Mouse (Mus musculus) forebrain, embryonic 11.5 days (tissue): ENCODE measurements around the gene Ube2v1. TPM values are rescaled to one million over a fixed set of nuclear protein-coding genes. Genes with fewer than 3 reads are reported as not detected.

Experiments used
- ATAC-seq: fragments of 200-750 bp; cut with Nextera tagmentation; replicated peaks from 2 replicates; pipeline ENCODE4 v1.8.0; 2017; ENCODE audit warnings: moderate TSS enrichment; ENCODE audit not compliant: low FRiP score
- DNase-seq: peaks from one replicate; pipeline ENCODE4 v3.0.0-alpha.2; 2017; ENCODE audit warnings: low spot score
- H3K27ac ChIP-seq: fragments of 300-500 bp; sonication (generic); 2 replicates; pipeline ENCODE4 v1.5.1; 2014; ENCODE audit warnings: low read depth, low read length
- H3K27me3 ChIP-seq: fragments of 300-500 bp; sonication (generic); 2 replicates; pipeline ENCODE4 v1.6.1; 2014; ENCODE audit warnings: mild to moderate bottlenecking, low read length, mixed read lengths; ENCODE audit not compliant: control insufficient read depth, insufficient read depth
- H3K36me3 ChIP-seq: fragments of 300-500 bp; sonication (generic); 2 replicates; pipeline ENCODE4 v1.6.1; 2014; ENCODE audit warnings: mild to moderate bottlenecking, low read length, moderate library complexity, mixed read lengths; ENCODE audit not compliant: control insufficient read depth, insufficient read depth
- H3K4me1 ChIP-seq: fragments of 300-500 bp; sonication (generic); replicated peaks from 2 replicates; pipeline ENCODE4 v1.6.1; 2014; ENCODE audit warnings: low read length, mixed read lengths; ENCODE audit not compliant: control insufficient read depth, insufficient read depth
- H3K4me2 ChIP-seq: fragments of 300-500 bp; sonication (generic); 2 replicates; pipeline ENCODE4 v1.6.1; 2014; ENCODE audit warnings: low read depth, mild to moderate bottlenecking, low read length, moderate library complexity, mixed read lengths; ENCODE audit not compliant: severe bottlenecking
- H3K4me3 ChIP-seq: fragments of 300-500 bp; sonication (generic); 2 replicates; pipeline ENCODE4 v1.5.1; 2014; ENCODE audit warnings: low read depth, low read length
- H3K9ac ChIP-seq: fragments of 300-500 bp; sonication (generic); 2 replicates; pipeline ENCODE4 v1.6.1; 2014; ENCODE audit warnings: low read length
- H3K9me3 ChIP-seq: fragments of 300-500 bp; sonication (generic); 2 replicates; pipeline ENCODE4 v1.6.1; 2016; ENCODE audit warnings: low read length, mixed read lengths; ENCODE audit not compliant: control insufficient read depth
- WGBS: fragments of 180-500 bp; shearing (Covaris S2); extraction: QIAGEN DNeasy Blood & Tissue Kit; methylation state at CpG from one replicate; pipeline ENCODE4 v1.1.7; 2014; 5-methylcytosine and 5-hydroxymethylcytosine counted together
- polyA plus RNA-seq: library from polyadenylated mRNA; unstranded; fragments of >200 nt; fragmentation: Nextera tagmentation; extraction: Ambion mirVana; gene quantifications from 2 replicates; pipeline ENCODE4 v1.2.1, GENCODE M21; 2014

The Ube2v1 gene
- polyA plus RNA-seq, 1 experiment from 2014 or later, result 333 TPM

DNA sequence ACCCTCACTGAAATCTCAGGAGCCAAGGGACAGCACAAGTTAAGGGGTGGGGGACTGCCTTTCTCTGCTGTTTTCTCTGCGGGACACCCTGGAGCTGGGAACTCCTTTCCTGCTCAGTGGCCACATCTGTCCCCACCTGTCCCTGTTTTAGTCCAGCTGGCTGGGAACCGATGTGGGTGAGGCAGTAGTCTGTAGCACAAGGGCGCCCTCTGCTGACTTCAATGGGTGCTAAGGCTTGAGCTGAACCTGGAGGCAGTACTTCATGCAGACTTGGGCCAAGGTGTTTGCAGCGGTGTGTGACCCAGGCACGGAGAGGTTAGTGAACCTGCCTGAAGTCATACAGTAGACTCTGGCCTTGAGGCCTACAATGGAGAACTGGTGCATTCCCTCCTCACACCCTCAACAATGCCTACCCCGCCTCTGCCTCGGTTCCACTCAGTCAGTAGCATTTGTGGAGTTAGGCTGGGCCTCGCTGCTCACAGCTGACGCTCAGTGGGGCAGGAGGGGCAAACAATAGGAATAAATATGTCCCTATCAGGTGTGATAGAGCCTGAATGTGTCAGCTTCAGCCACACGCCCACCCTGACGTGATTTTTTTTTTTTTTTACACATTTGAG, 26.6 kb downstream of the Ube2v1 start:
- peak; percentile 79 for ATAC-seq
- WGBS, result 27% methylated on average over 11 of the region's 11 CpGs

GRCm38 (mm10) chr2:167602978-167603377, 28.9 kb downstream of the Ube2v1 start:
- H3K4me2 ChIP-seq, result no peak overlapping the region
- WGBS, result 44% methylated on average over 5 of the region's 5 CpGs
- no peaks in the 10 kb centered on the region for H3K27me3 ChIP-seq
- no peak for ATAC-seq
- no peak overlapping the region for H3K27ac ChIP-seq
- H3K36me3 ChIP-seq, result no peaks in the 10 kb centered on the region
- H3K9me3 ChIP-seq, result no peaks in the 10 kb centered on the region
- H3K9ac ChIP-seq, result no peak overlapping the region
- 0 out of 2 replicates have a peak, but pooled peaks cover 2% of the 10 kb centered on the region for H3K4me1 ChIP-seq
- no peak for DNase-seq
- H3K4me3 ChIP-seq, result no peak overlapping the region

More for the DNA sequence above, 26.6 kb downstream of the Ube2v1 start:
- no peak overlapping the region for H3K27ac ChIP-seq
- no peaks in the 10 kb centered on the region for H3K27me3 ChIP-seq
- H3K4me3 ChIP-seq, result no peak overlapping the region
- no peaks in the 10 kb centered on the region for H3K9me3 ChIP-seq
- H3K9ac ChIP-seq, result no peak overlapping the region
- H3K36me3 ChIP-seq, result no peaks in the 10 kb centered on the region; the same call in 1 of the 2 replicates
- no peak overlapping the region for H3K4me2 ChIP-seq
- peak; percentile 93 for DNase-seq
- H3K4me1 ChIP-seq, result 0 out of 2 replicates have a peak, but pooled peaks cover 2% of the 10 kb centered on the region

DNA sequence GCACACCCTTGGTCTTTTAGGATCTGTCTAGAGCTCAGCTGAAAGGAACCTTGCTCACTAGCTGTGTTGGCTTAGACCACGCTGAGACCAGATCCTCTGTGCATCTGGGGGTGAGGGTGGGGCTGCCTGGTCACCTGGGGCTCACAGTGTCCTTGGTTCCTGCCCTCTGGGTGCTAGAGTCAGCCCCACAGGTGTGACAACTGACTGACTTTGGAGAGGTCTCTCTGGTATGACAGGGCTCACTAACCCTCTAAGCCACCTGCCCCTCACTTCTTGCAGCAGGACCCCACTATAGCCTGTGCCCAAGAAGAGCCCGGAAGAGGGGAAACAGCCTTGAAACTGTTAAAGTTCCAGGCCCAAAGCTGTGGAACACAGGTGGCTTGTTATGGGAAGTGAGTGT, 29.5 kb downstream of the Ube2v1 start:
- Histone ChIP-seq H3K4me1 (peaks cover 5% of the 10 kb centered on the region; the same call in 1 of the 2 replicates), H3K4me2 (no peak overlapping the region), H3K9ac (no peak overlapping the region), H3K27ac (no peak overlapping the region), H3K4me3 (no peak overlapping the region), H3K36me3 (no peaks in the 10 kb centered on the region), H3K9me3 (no peaks in the 10 kb centered on the region), H3K27me3 (no peaks in the 10 kb centered on the region)
- DNase-seq, result no peak
- 84% methylated on average over 2 of the region's 2 CpGs for WGBS
- ATAC-seq, result no peak

DNA sequence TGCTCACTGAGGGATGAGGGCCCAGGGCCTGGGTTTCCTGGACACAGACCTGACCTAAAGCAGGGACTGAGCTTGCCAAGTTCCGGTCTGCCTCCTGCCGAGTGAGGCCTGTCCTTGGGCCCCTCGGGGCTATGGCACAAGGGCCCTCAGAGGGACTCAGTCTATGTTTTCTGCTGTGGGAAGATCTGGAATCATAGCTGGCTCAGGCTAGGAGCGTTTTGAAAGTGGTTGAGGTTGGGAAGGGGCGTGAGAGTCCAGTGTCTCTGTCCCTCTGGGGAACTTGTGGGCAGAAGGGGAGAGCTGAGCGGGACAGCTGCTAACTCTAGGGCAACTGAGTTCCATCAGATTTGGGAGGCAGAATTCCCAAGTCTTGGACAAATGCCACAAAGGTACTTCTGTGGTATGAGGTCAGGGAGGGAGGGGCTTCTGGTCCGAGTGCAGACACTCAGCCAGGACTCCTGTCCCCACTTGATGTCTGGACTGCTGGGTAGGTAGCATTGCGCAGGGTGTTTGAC, 31.4 kb downstream of the Ube2v1 start:
- no peak overlapping the region for H3K27ac ChIP-seq
- no peak for DNase-seq
- H3K4me3 ChIP-seq, result no peak overlapping the region
- H3K9ac ChIP-seq, result no peak overlapping the region
- 82% methylated on average over 8 of the region's 8 CpGs for WGBS
- H3K4me2 ChIP-seq, result no peak overlapping the region
- H3K27me3 ChIP-seq, result no peaks in the 10 kb centered on the region
- no peaks in the 10 kb centered on the region for H3K9me3 ChIP-seq
- no peak for ATAC-seq
- H3K36me3 ChIP-seq, result no peaks in the 10 kb centered on the region
- peaks cover 10% of the 10 kb centered on the region; the same call in 1 of the 2 replicates for H3K4me1 ChIP-seq

DNA sequence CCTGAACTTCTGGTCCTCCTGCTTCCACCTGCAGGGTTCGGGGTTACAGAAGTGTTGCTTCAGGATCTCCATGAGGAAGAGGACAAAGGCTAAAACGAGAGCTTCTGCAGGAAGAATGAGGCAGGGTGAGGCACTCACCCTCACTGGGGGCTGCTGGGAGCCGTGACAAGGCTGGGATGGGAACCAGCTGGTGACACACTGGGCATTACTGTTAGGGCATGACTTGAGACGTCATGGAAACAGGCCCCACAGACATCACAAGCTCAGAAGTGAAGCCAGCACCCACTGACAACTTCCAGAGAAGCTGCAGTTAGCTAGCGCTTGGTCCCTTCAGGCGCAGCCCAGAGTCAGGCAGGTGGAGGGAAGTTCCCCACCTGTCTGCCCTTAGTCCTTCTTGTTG, 32.0 kb downstream of the Ube2v1 start:
- H3K36me3 ChIP-seq, result no peaks in the 10 kb centered on the region
- DNase-seq (no peak), ATAC-seq (no peak)
- 72% methylated on average over 6 of the region's 6 CpGs for WGBS
- no peak overlapping the region for H3K4me2 ChIP-seq
- no peaks in the 10 kb centered on the region for H3K9me3 ChIP-seq
- no peak overlapping the region for H3K4me3 ChIP-seq
- H3K27ac ChIP-seq, result no peak overlapping the region
- peaks cover 8% of the 10 kb centered on the region; the same call in 1 of the 2 replicates for H3K4me1 ChIP-seq
- no peaks in the 10 kb centered on the region for H3K27me3 ChIP-seq
- H3K9ac ChIP-seq, result no peak overlapping the region

DNA sequence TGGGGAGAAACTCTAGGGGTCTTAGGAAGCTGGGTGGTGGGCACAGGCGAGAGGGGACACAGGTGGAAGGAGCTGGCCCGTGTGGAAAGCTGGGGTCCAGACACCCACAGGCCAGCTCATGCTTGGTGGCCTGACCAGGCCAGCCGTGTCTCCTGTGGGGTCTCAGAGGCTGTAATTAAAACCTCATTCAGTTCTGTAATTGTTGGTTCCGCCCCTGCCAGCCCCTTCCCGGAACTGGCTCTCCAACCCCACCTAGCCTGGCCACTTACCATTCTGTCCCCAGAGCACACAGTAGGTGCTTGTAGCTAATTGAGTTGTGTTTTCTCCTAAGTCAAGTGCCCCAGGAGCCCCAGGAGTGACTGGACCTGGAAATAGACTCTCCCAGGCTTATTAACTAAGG, 32.7 kb downstream of the Ube2v1 start:
- no peaks in the 10 kb centered on the region for H3K9me3 ChIP-seq
- no peak overlapping the region for H3K4me3 ChIP-seq
- H3K27me3 ChIP-seq, result no peaks in the 10 kb centered on the region
- WGBS, result 73% methylated on average over 5 of the region's 5 CpGs
- H3K36me3 ChIP-seq, result no peaks in the 10 kb centered on the region
- H3K4me2 ChIP-seq, result no peak overlapping the region
- ATAC-seq (no peak), DNase-seq (no peak)
- no peak overlapping the region for H3K9ac ChIP-seq
- H3K4me1 ChIP-seq, result peaks cover 8% of the 10 kb centered on the region; the same call in 1 of the 2 replicates
- H3K27ac ChIP-seq, result no peak overlapping the region

GRCm38 (mm10) chr2:167597492-167598186, 34.3 kb downstream of the Ube2v1 start:
- Histone ChIP-seq H3K4me3 (peak overlapping the region; percentile 7), H3K27ac (no peak overlapping the region), H3K4me2 (peak overlapping the region; percentile 40), H3K4me1 (peaks cover 8% of the 10 kb centered on the region; the same call in 1 of the 2 replicates), H3K9ac (peak overlapping the region; percentile 39), H3K36me3 (no peaks in the 10 kb centered on the region), H3K27me3 (no peaks in the 10 kb centered on the region), H3K9me3 (no peaks in the 10 kb centered on the region)
- peak; percentile 71 for ATAC-seq
- WGBS, result 31% methylated on average over 33 of the region's 40 CpGs
- peak; percentile 76 for DNase-seq

DNA sequence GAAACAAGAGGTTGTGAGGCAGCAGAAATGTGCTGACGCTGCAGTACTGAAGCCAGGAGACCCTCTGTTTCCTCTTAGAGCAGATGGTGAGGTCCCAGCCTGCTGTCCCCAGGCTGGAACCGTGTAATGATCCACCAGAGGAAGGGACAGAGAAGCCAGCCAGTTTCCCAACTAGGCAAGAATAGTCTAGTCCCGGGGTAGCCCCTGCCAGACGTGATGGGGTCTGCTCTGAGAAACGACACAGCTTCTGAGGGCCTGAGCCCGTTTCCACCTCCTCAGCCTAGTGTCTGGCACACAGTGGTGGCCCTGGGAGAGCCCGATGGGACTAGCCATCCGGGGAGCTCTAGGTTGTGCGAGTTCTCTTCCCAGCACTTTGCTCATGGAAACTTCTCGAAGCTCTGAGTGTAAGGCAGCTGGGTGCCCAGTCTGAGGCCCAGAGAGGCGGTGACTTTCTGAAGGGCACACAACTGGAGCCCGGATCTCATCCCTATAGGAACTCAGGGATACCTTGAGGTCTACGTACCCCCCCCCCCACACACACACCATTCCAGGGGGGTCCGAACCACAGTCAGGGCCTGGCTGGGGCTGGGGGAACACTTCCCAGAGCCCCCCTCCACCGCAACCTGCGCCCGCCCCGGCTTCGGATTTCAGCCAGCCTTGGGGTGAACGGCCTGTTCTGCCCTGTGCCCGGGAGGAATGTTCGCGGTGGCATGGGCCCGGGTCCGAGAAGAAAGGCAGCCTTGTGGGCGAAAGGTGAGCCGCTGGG, 35.0 kb downstream of the Ube2v1 start:
- peak overlapping the region; percentile 39 for H3K9ac ChIP-seq
- DNase-seq, result no peak
- WGBS, result 41% methylated on average over 27 of the region's 27 CpGs
- no peaks in the 10 kb centered on the region for H3K36me3 ChIP-seq
- H3K4me3 ChIP-seq, result peak overlapping the region; percentile 7
- H3K9me3 ChIP-seq, result no peaks in the 10 kb centered on the region
- peak overlapping the region; percentile 40 for H3K4me2 ChIP-seq
- no peak overlapping the region for H3K27ac ChIP-seq
- H3K27me3 ChIP-seq, result no peaks in the 10 kb centered on the region
- peaks cover 8% of the 10 kb centered on the region; the same call in 1 of the 2 replicates for H3K4me1 ChIP-seq
- ATAC-seq, result peak; percentile 30; the same call in 1 of the 2 replicates
